Comparison of ENCODE assay signal across 20 mouse cellular contexts in the genomic region with DNA sequence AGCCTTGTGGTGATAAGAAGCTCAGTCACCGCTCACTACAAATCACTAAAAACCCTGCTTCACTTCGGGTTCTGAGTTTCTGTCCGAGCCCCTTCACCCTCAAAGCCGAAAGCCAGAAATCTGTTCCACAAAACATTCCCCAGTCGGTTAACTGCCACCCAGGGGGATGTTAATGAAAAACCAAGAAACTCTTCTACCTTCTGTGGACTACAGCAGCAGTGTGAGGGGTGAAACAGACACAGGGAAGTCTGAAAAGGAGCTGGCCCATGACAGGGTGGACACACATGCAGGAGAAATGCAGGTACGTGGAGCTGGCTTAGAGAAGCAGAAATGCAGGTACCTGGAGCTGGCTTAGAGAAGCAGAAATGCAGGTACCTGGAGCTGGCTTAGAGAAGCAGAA.
A peak's percentile ranks its signal among the peaks of the same experiment; 100 is the strongest.
DNase-seq lines count a peak whose midpoint lies in the region; ATAC-seq and TF ChIP-seq lines count a peak whose summit lies in the region.
"Had no signal": no experiment of that assay in that cellular context is flagged by ENCODE, and none has a peak within 500 bp of the region (broad histone marks: within the 10 kb centered on the region; RNA-seq: fewer than 3 reads in every experiment).

No protein-coding gene starts in this region.

- peaks cover 4% of the 10 kb centered on the region; the same call in 1 of the 2 replicates for H3K4me1 ChIP-seq in heart, embryonic 16.5 days (ENCODE audit: control insufficient read depth, insufficient read depth, low read length)
- H3K4me1 ChIP-seq in heart, embryonic 11.5 days (ENCODE audit: control insufficient read depth, insufficient read depth, low read length): peaks cover 9% of the 10 kb centered on the region
- no peaks in the 10 kb centered on the region for H3K4me1 ChIP-seq in kidney, embryonic 14.5 days (ENCODE audit: control insufficient read depth, insufficient read depth, low read length)
- no peaks in the 10 kb centered on the region for H3K4me1 ChIP-seq in forebrain, postnatal 0 days (ENCODE audit: insufficient read depth)
- H3K4me1 ChIP-seq: forebrain, embryonic 15.5 days; hindbrain, embryonic 15.5 days had no signal

- H3K9ac ChIP-seq in heart, embryonic 16.5 days (ENCODE audit: low read length): 0 out of 2 replicates have a peak overlapping the region, but pooled peaks have one; percentile 41
- H3K9ac ChIP-seq in heart, embryonic 11.5 days (ENCODE audit: low read depth, low read length): no peak overlapping the region
- H3K9ac ChIP-seq in kidney, embryonic 14.5 days (ENCODE audit: low read depth, low read length): no peak overlapping the region
- H3K9ac ChIP-seq in forebrain, postnatal 0 days: no peak overlapping the region
- H3K9ac ChIP-seq: embryonic facial prominence, embryonic 12.5 days; forebrain, embryonic 15.5 days; heart, embryonic 15.5 days; hindbrain, embryonic 15.5 days had no signal

- H3K36me3 ChIP-seq in heart, embryonic 16.5 days (ENCODE audit: control insufficient read depth, insufficient read depth): 0 out of 2 replicates have a peak, but pooled peaks cover 3% of the 10 kb centered on the region
- H3K36me3 ChIP-seq in heart, embryonic 11.5 days (ENCODE audit: control insufficient read depth, insufficient read depth, low read length): no peaks in the 10 kb centered on the region
- H3K36me3 ChIP-seq in kidney, embryonic 14.5 days (ENCODE audit: control insufficient read depth, insufficient read depth, low read length): no peaks in the 10 kb centered on the region
- no peaks in the 10 kb centered on the region for H3K36me3 ChIP-seq in forebrain, postnatal 0 days (ENCODE audit: insufficient read depth)
- H3K36me3 ChIP-seq: embryonic facial prominence, embryonic 12.5 days; forebrain, embryonic 15.5 days; heart, embryonic 15.5 days; hindbrain, embryonic 15.5 days had no signal

- peak; percentile 18 for DNase-seq in kidney, postnatal 10 days
- DNase-seq in left cerebral cortex, postnatal 25 days (ENCODE audit: low spot score in 2 of 2): no peak
- DNase-seq in testis, postnatal 14 days (ENCODE audit: low spot score): no peak
- no peak for DNase-seq in lung, postnatal 36 days
- no peak for DNase-seq in forebrain, postnatal 0 days
- DNase-seq: adrenal gland, postnatal 10 days; cerebellum, adult 11-12 months; cerebellum, adult 9-10 months; cerebellum, postnatal 25 days; gastrocnemius, adult 2 months; gastrocnemius, postnatal 36 days; heart, adult 18-20 months had no signal

- intact Hi-C loops in left cerebral cortex, postnatal 25 days (cut with DNase I): no loop called here

- no peak for TF ChIP-seq CTCF in forebrain, postnatal 0 days (IDR thresholded peaks at IDR 0.05; ENCODE audit: low read depth)

- 60% methylated on average over 6 of the region's 6 CpGs for WGBS in heart, embryonic 16.5 days
- 67% methylated on average over 6 of the region's 6 CpGs for WGBS in heart, embryonic 11.5 days (ENCODE audit: insufficient replicate concordance)
- 62% methylated on average over 6 of the region's 6 CpGs for WGBS in kidney, embryonic 14.5 days
- WGBS in forebrain, postnatal 0 days: 89% methylated on average over 6 of the region's 6 CpGs

- H3K27me3 ChIP-seq in heart, embryonic 16.5 days (ENCODE audit: control insufficient read depth, insufficient read depth, low read length): no peaks in the 10 kb centered on the region
- no peaks in the 10 kb centered on the region for H3K27me3 ChIP-seq in heart, embryonic 11.5 days (ENCODE audit: control insufficient read depth, insufficient read depth, low read length)
- H3K27me3 ChIP-seq in kidney, embryonic 14.5 days (ENCODE audit: control insufficient read depth, insufficient read depth, low read length): no peaks in the 10 kb centered on the region
- no peaks in the 10 kb centered on the region for H3K27me3 ChIP-seq in forebrain, postnatal 0 days (ENCODE audit: insufficient read depth, low read length)
- H3K27me3 ChIP-seq: embryonic facial prominence, embryonic 12.5 days; forebrain, embryonic 15.5 days; heart, embryonic 15.5 days; hindbrain, embryonic 15.5 days had no signal

- H3K4me3 ChIP-seq in heart, embryonic 16.5 days (ENCODE audit: low read length): no peak overlapping the region
- no peak overlapping the region for H3K4me3 ChIP-seq in heart, embryonic 11.5 days (ENCODE audit: low read depth, low read length)
- no peak overlapping the region for H3K4me3 ChIP-seq in kidney, embryonic 14.5 days (ENCODE audit: low read length)
- no peak overlapping the region for H3K4me3 ChIP-seq in forebrain, postnatal 0 days (ENCODE audit: low read depth, low read length)
- H3K4me3 ChIP-seq: embryonic facial prominence, embryonic 12.5 days; forebrain, embryonic 15.5 days; gastrocnemius, adult 2 months; heart, embryonic 10.5 days; heart, embryonic 15.5 days; hindbrain, embryonic 15.5 days had no signal

- H3K27ac ChIP-seq in heart, embryonic 16.5 days (ENCODE audit: low read length): no peak overlapping the region
- H3K27ac ChIP-seq in heart, embryonic 11.5 days (ENCODE audit: low read depth, low read length): no peak overlapping the region
- 0 out of 2 replicates have a peak overlapping the region, but pooled peaks have one; percentile 32 for H3K27ac ChIP-seq in kidney, embryonic 14.5 days (ENCODE audit: low read depth, low read length)
- H3K27ac ChIP-seq in forebrain, postnatal 0 days (ENCODE audit: low read depth, low read length): no peak overlapping the region
- H3K27ac ChIP-seq: embryonic facial prominence, embryonic 12.5 days; forebrain, embryonic 15.5 days; gastrocnemius, adult 2 months; heart, embryonic 10.5 days; heart, embryonic 15.5 days; hindbrain, embryonic 15.5 days had no signal

- no peaks in the 10 kb centered on the region for H3K9me3 ChIP-seq in heart, embryonic 16.5 days (replicated peaks; ENCODE audit: control insufficient read depth, low read length)
- no peaks in the 10 kb centered on the region for H3K9me3 ChIP-seq in heart, embryonic 11.5 days (replicated peaks; ENCODE audit: control insufficient read depth, low read length)
- H3K9me3 ChIP-seq in kidney, embryonic 14.5 days (ENCODE audit: control insufficient read depth, low read length): no peaks in the 10 kb centered on the region
- no peaks in the 10 kb centered on the region for H3K9me3 ChIP-seq in forebrain, postnatal 0 days (ENCODE audit: low read length)
- H3K9me3 ChIP-seq: embryonic facial prominence, embryonic 12.5 days; forebrain, embryonic 15.5 days; heart, embryonic 10.5 days; heart, embryonic 15.5 days; hindbrain, embryonic 15.5 days had no signal

- no peak overlapping the region for H3K4me2 ChIP-seq in heart, embryonic 16.5 days (ENCODE audit: low read depth, low read length)
- H3K4me2 ChIP-seq in heart, embryonic 11.5 days: no peak overlapping the region
- H3K4me2 ChIP-seq in kidney, embryonic 14.5 days (replicated peaks; ENCODE audit: low read depth, low read length): no peak overlapping the region
- H3K4me2 ChIP-seq in forebrain, postnatal 0 days (ENCODE audit: low read depth): no peak overlapping the region
- H3K4me2 ChIP-seq: embryonic facial prominence, embryonic 12.5 days; forebrain, embryonic 15.5 days; heart, embryonic 15.5 days; hindbrain, embryonic 15.5 days had no signal

- ATAC-seq in heart, embryonic 16.5 days (replicated peaks; ENCODE audit: extremely low read depth, insufficient read depth, low FRiP score): no peak
- ATAC-seq in heart, embryonic 11.5 days (replicated peaks; ENCODE audit: insufficient number of reproducible peaks, low FRiP score, low TSS enrichment): no peak
- ATAC-seq in kidney, embryonic 14.5 days (ENCODE audit: low FRiP score, low TSS enrichment): no peak
- ATAC-seq in forebrain, postnatal 0 days: no peak
- ATAC-seq: forebrain, embryonic 15.5 days had no signal
